12 mouse cellular contexts compared by ENCODE assay signal in the genomic region with DNA sequence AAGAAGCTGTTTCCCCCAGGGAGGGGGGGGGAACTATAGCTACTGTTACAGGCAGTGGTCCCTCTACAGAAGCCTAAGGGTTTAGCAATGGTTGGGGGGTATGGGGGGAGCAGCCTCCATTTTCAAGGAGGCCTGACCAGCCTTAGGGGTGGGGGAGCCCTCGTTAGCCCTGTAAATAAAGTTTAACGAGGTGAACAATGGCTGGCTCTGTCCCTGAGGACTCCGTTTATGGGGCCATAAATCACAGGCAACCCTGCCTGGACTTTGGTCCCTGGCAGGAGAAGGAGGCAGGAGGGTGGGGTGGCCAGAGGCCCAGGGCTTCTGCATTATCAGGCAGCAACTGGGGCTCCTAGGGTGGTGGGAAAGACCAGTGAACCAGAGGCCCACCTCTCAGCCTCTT. TPM values are rescaled to one million over a fixed set of nuclear protein-coding genes. Genes with fewer than 3 reads are reported as not detected.
A peak's percentile ranks its signal among the peaks of the same experiment; 100 is the strongest.
DNase-seq lines count a peak whose midpoint lies in the region; ATAC-seq lines count a peak whose summit lies in the region.
"Had no signal": no experiment of that assay in that cellular context is flagged by ENCODE, and none has a peak within 500 bp of the region (broad histone marks: within the 10 kb centered on the region; RNA-seq: fewer than 3 reads in every experiment).

No protein-coding gene starts in this region.

- WGBS in heart, embryonic 16.5 days = 63% methylated on average over 3 of the region's 3 CpGs
- WGBS in intestine, embryonic 14.5 days = 35% methylated on average over 3 of the region's 3 CpGs
- WGBS in stomach, embryonic 14.5 days = 32% methylated on average over 3 of the region's 3 CpGs
- 21% methylated on average over 3 of the region's 3 CpGs for whole genome bisulfite sequencing in forebrain, embryonic 14.5 days

- intact Hi-C loops in left cerebral cortex, postnatal 10 days (cut with DNase I) = no loop called here

- no peaks in the 10 kb centered on the region for H3K9me3 ChIP-seq in heart, embryonic 16.5 days (replicated peaks; ENCODE audit: control insufficient read depth, low read length)
- no peaks in the 10 kb centered on the region for H3K9me3 ChIP-seq in intestine, embryonic 14.5 days (ENCODE audit: control insufficient read depth, low read length)
- H3K9me3 ChIP-seq in stomach, embryonic 14.5 days (ENCODE audit: control insufficient read depth, low read depth, low read length) = no peaks in the 10 kb centered on the region
- H3K9me3 ChIP-seq in forebrain, embryonic 14.5 days (replicated peaks; ENCODE audit: control insufficient read depth, low read length) = no peaks in the 10 kb centered on the region

- peaks cover 46% of the 10 kb centered on the region for H3K4me1 ChIP-seq in heart, embryonic 16.5 days (ENCODE audit: control insufficient read depth, insufficient read depth, low read length)
- H3K4me1 ChIP-seq in intestine, embryonic 14.5 days (replicated peaks; ENCODE audit: control insufficient read depth, insufficient read depth, low read length) = peaks cover 51% of the 10 kb centered on the region
- peaks cover 31% of the 10 kb centered on the region for H3K4me1 ChIP-seq in stomach, embryonic 14.5 days (ENCODE audit: control insufficient read depth, insufficient read depth, low read length)
- peaks cover 10% of the 10 kb centered on the region for H3K4me1 ChIP-seq in forebrain, embryonic 14.5 days (ENCODE audit: control insufficient read depth, insufficient read depth, low read length)

- no peak overlapping the region for H3K4me3 ChIP-seq in heart, embryonic 16.5 days (ENCODE audit: low read length)
- H3K4me3 ChIP-seq in intestine, embryonic 14.5 days (ENCODE audit: low read depth, low read length) = no peak overlapping the region
- H3K4me3 ChIP-seq in stomach, embryonic 14.5 days (ENCODE audit: low read depth, low read length) = no peak overlapping the region
- H3K4me3 ChIP-seq in forebrain, embryonic 14.5 days (ENCODE audit: low read depth, low read length) = no peak overlapping the region

- H3K27me3 ChIP-seq in heart, embryonic 16.5 days (ENCODE audit: control insufficient read depth, insufficient read depth, low read length) = no peaks in the 10 kb centered on the region
- no peaks in the 10 kb centered on the region for H3K27me3 ChIP-seq in intestine, embryonic 14.5 days (replicated peaks; ENCODE audit: control insufficient read depth, insufficient read depth, low read length)
- H3K27me3 ChIP-seq in stomach, embryonic 14.5 days (ENCODE audit: control insufficient read depth, insufficient read depth, low read length) = no peaks in the 10 kb centered on the region
- no peaks in the 10 kb centered on the region for H3K27me3 ChIP-seq in forebrain, embryonic 14.5 days (replicated peaks; ENCODE audit: control insufficient read depth, insufficient read depth, low read length)

- no peak for ATAC-seq in heart, embryonic 16.5 days (replicated peaks; ENCODE audit: extremely low read depth, insufficient read depth, low FRiP score)
- ATAC-seq in intestine, embryonic 14.5 days (replicated peaks; ENCODE audit: low FRiP score, low TSS enrichment, low read depth) = peak; percentile 87
- ATAC-seq in stomach, embryonic 14.5 days (ENCODE audit: insufficient number of reproducible peaks, insufficient read depth, low FRiP score, low read depth) = peak; percentile 66
- no peak for ATAC-seq in forebrain, embryonic 14.5 days

- H3K36me3 ChIP-seq in heart, embryonic 16.5 days (ENCODE audit: control insufficient read depth, insufficient read depth) = peaks cover 43% of the 10 kb centered on the region
- H3K36me3 ChIP-seq in intestine, embryonic 14.5 days (ENCODE audit: control insufficient read depth, insufficient read depth, low read length) = peaks cover 63% of the 10 kb centered on the region
- H3K36me3 ChIP-seq in stomach, embryonic 14.5 days (ENCODE audit: control insufficient read depth, insufficient read depth, low read length) = peaks cover 44% of the 10 kb centered on the region
- H3K36me3 ChIP-seq in forebrain, embryonic 14.5 days (ENCODE audit: control insufficient read depth, insufficient read depth, low read length) = peaks cover 45% of the 10 kb centered on the region

- peak overlapping the region; percentile 58 for H3K27ac ChIP-seq in heart, embryonic 16.5 days (ENCODE audit: low read length)
- peak overlapping the region; percentile 71 for H3K27ac ChIP-seq in intestine, embryonic 14.5 days (ENCODE audit: low read depth)
- peak overlapping the region; percentile 67; the same call in 1 of the 2 replicates for H3K27ac ChIP-seq in stomach, embryonic 14.5 days (ENCODE audit: low read length)
- H3K27ac ChIP-seq in forebrain, embryonic 14.5 days (ENCODE audit: low read depth, low read length) = no peak overlapping the region

- no peak for DNase-seq in heart, postnatal 4 days
- no peak for DNase-seq in intestine, embryonic 14.5 days (ENCODE audit: low spot score)
- peak; percentile 72 to 88 for DNase-seq in kidney, postnatal 25 days
- DNase-seq in lung, postnatal 4 days = no peak
- DNase-seq in left cerebral cortex, postnatal 10 days (ENCODE audit: extremely low spot score in 1 of 2, low spot score in 2 of 2) = no peak
- no peak for DNase-seq in forebrain, embryonic 14.5 days (ENCODE audit: low spot score)
- DNase-seq: layer of hippocampus, adult 9-11 months; lung, embryonic 14.5 days; right cerebral cortex, postnatal 14 days had no signal

- 0 out of 2 replicates have a peak overlapping the region, but pooled peaks have one; percentile 35 for H3K9ac ChIP-seq in heart, embryonic 16.5 days (ENCODE audit: low read length)
- H3K9ac ChIP-seq in intestine, embryonic 14.5 days (ENCODE audit: low read length) = no peak overlapping the region
- no peak overlapping the region for H3K9ac ChIP-seq in stomach, embryonic 14.5 days (replicated peaks; ENCODE audit: low read depth, low read length)
- H3K9ac ChIP-seq in forebrain, embryonic 14.5 days (ENCODE audit: low read length) = no peak overlapping the region
- H3K9ac ChIP-seq: lung, embryonic 14.5 days had no signal

- H3K4me2 ChIP-seq in heart, embryonic 16.5 days (ENCODE audit: low read depth, low read length) = no peak overlapping the region
- peak overlapping the region; percentile 22; the same call in 1 of the 2 replicates for H3K4me2 ChIP-seq in intestine, embryonic 14.5 days (ENCODE audit: low read length)
- no peak overlapping the region for H3K4me2 ChIP-seq in stomach, embryonic 14.5 days (replicated peaks; ENCODE audit: low read depth, low read length)
- no peak overlapping the region for H3K4me2 ChIP-seq in forebrain, embryonic 14.5 days (ENCODE audit: low read length)
- H3K4me2 ChIP-seq: lung, embryonic 14.5 days had no signal

RNA-seq across cellular contexts. Expression of gene Pkdcc, which starts 7.6 kb away (rescaled TPM):
- polyA plus RNA-seq in heart, embryonic 16.5 days (2015; fragmentation: Nextera tagmentation; extraction: Ambion mirVana) = 10.9 and 11.9 TPM in 2 replicates
- 10 to 100 TPM; 68.1 to 76.6 TPM for total RNA-seq in heart, postnatal 4 days (2021)
- 33.3 and 44.2 TPM in 2 replicates for polyA plus RNA-seq in intestine, embryonic 14.5 days (2014; fragmentation: Nextera tagmentation; extraction: Ambion mirVana)
- 28.4 and 28.9 TPM in 2 replicates for polyA plus RNA-seq in stomach, embryonic 14.5 days (2014; fragmentation: Nextera tagmentation; extraction: Ambion mirVana)
- total RNA-seq in left cerebral cortex, postnatal 10 days (2021) = 10 to 100 TPM; 16.7 to 19.8 TPM
- 6.9 and 9.0 TPM in 2 replicates for polyA plus RNA-seq in forebrain, embryonic 14.5 days (2014; fragmentation: Nextera tagmentation; extraction: Ambion mirVana)
- total RNA-seq: common myeloid progenitor, adult 5-6 weeks had no signal

Comparison
In these comparisons a context has a peak if more than half of its experiments do, and no peak if none do; other contexts are left out.
1. ATAC-seq: peak in intestine, embryonic 14.5 days (single experiment) and stomach, embryonic 14.5 days (single experiment); none in heart, embryonic 16.5 days (single experiment) and forebrain, embryonic 14.5 days (single experiment).
2. DNase-seq: peak in kidney, postnatal 25 days (2 of 2); none in heart, postnatal 4 days (single experiment), intestine, embryonic 14.5 days (single experiment), lung, postnatal 4 days (0 of 2), left cerebral cortex, postnatal 10 days (0 of 2) and forebrain, embryonic 14.5 days (single experiment).